Mouse (Mus musculus) lung, adult 2 months (tissue): ENCODE results near the gene Serpina3j. TPM values are rescaled to one million over a fixed set of nuclear protein-coding genes. Genes with fewer than 3 reads are reported as not detected.
A peak's percentile ranks its signal among the peaks of the same experiment; 100 is the strongest.
"Not testable (repeated sequence)": the region's sequence is repeated elsewhere in the genome, so short reads cannot be mapped to it uniquely, and the experiment has no call there.

Experiments
- DNase-seq: peaks from one replicate; pipeline ENCODE4 v3.0.0; 2022
- H3K4me1 ChIP-seq: fragments of 200-500 bp; 2 replicates; pipeline ENCODE4 v1.6.1; 2011; ENCODE audit warnings: low read length; ENCODE audit not compliant: control insufficient read depth, insufficient read depth
- H3K4me3 ChIP-seq: fragments of 200-500 bp; replicated peaks from 2 replicates; pipeline ENCODE3; 2011; ENCODE audit warnings: low read depth, mild to moderate bottlenecking, control low read depth, low read length; ENCODE audit errors: extremely low read depth
- CTCF ChIP-seq: fragments of 200-500 bp; IDR thresholded peaks from 2 replicates; pipeline ENCODE4 v1.5.1; 2011; ENCODE audit warnings: mild to moderate bottlenecking, low read length, control low read depth; ENCODE audit not compliant: insufficient read depth
- POLR2A ChIP-seq: fragments of 200-500 bp; IDR thresholded peaks from 2 replicates; pipeline ENCODE4 v1.6.1; 2011; ENCODE audit warnings: low read depth, mild to moderate bottlenecking, control low read depth, low read length, borderline replicate concordance; ENCODE audit errors: extremely low read depth
- WGBS: fragments of 180-500 bp; shearing (Covaris S2); methylation state at CpG from one replicate; pipeline ENCODE4 v1.1.7; 2018; 5-methylcytosine and 5-hydroxymethylcytosine counted together
- polyA plus RNA-seq: library from polyadenylated mRNA; depleted of rRNA; stranded (reverse); fragments of >200 nt; gene quantifications from 2 replicates; pipeline ENCODE4 v1.2.3, GENCODE M21; 2012

Serpina3j gene
- polyA plus RNA-seq, 1 experiment = not detected

DNA sequence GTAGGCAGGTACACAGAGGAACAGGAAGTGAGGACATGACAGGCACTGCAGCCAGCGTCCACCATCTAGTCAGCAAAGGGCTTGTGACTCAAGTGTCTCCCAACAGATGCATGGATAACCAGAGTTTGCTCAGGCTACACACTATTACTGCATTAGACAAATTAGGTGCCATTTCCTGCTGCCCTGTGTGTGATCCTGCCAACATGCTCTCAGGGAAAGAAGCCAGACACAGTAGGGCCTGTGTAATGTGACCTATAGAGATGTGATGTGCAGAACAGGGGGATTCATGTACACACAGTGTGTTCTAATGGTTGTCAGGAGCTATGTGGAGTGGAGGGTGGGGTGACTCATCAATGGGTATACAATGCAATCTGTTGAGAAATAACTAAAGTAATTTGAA lies 8.1 kb downstream of the Serpina3j start:
- no peak for TF ChIP-seq CTCF
- no peak for TF ChIP-seq POLR2A
- Histone ChIP-seq H3K4me1 (no peaks in the 10 kb centered on the region), H3K4me3 (no peak overlapping the region)
- no peak for DNase-seq
- WGBS = 32% methylated on average over 1 of the region's 1 CpGs

DNA sequence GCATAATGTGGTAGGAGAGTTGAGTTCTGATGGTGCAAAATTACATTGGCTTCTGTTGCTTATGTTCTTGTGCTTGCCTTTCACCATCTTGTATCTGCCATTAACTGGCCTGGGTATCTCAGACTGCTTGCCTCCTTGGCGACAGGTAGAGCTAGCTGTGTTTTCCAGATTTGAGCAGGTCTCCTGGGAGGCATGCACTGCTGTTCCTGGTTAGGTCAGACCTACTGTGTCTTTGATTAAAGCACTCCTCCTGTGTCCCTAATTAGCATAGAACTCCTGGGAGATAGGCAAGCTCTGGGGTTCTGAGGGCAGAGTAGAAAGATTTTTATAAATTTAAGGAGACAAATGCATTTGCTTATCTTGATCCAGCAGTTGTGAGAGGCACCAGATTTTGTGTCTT lies 17.3 kb downstream of the Serpina3j start:
- TF ChIP-seq POLR2A (no peak), CTCF (no peak)
- WGBS = 53% methylated on average over 1 of the region's 1 CpGs
- H3K4me1 ChIP-seq = no peaks in the 10 kb centered on the region
- no peak overlapping the region for H3K4me3 ChIP-seq
- DNase-seq = no peak

DNA sequence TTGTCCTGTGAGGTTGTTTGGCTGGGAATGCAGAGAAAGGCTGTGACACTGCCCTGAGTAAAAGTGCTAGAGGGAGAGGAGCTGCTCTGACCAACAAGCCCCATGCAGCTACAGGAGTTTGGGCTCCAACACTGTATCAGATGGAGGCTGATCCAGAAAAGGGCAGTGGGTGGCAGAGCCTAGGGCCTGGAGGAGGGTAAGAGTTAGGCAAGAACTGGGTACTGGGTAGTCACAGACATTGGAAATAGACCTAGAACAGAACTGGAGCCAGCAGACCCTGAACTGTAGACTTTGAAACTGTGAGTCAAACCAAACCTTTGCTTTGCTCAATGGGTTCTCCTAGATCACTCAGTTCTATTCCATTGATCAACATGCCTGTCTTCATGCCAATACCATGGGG lies 22.5 kb downstream of the Serpina3j start:
- not testable (repeated sequence) for H3K4me1 ChIP-seq, H3K4me3 ChIP-seq, DNase-seq

DNA sequence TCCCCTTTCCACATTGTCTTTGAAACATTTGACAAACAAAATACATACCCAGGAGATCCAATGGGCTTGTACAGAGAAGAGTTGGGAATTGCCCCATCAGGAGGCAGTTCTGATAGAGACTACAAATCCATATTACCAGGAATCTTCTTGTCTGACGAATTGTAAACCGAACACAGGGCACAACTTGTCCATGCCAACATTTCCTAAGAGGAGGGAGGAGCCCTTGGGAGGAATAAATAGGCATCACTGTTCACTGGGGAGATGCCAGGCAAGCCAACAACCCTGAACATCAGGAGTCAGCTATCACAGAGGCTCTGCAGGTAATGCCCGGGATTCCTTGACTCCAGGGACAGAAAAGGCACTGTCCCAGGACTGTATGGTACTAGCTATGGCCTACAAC lies 23.9 kb downstream of the Serpina3j start, which contains the start of the genes Serpina3k and Serpina3m:
Gene Serpina3k, plus strand, starts transcription at position 261 of the 400 bp plus-strand sequence.
Gene Serpina3m, plus strand, starts transcription at position 261 of the 400 bp plus-strand sequence.
- H3K4me3 ChIP-seq, DNase-seq, H3K4me1 ChIP-seq: not testable (repeated sequence)
- WGBS = 74% methylated on average over 3 of the region's 3 CpGs

DNA sequence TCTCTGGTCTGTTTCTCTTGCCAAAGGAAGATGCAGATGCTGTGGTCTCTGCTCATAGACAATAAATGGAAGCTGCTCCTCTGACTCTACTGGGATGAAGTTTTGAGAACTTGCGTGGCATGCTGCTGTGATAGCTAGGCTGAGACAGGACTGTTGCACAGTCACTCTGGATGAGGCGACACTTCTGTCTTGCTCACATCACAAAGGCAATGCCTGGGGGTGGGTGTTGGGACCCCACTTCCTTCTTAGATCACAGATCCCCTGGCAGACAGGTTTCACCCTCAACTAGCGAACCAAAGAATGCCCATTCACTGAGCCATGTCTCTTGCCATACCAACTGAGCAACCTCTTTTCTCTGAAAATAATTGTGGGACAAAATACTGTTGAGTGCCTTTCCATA lies 24.4 kb downstream of the Serpina3j start:
- no peak for TF ChIP-seq CTCF
- no peak for DNase-seq
- Histone ChIP-seq H3K4me1 (no peaks in the 10 kb centered on the region), H3K4me3 (no peak overlapping the region)
- 83% methylated on average over 3 of the region's 3 CpGs for WGBS

DNA sequence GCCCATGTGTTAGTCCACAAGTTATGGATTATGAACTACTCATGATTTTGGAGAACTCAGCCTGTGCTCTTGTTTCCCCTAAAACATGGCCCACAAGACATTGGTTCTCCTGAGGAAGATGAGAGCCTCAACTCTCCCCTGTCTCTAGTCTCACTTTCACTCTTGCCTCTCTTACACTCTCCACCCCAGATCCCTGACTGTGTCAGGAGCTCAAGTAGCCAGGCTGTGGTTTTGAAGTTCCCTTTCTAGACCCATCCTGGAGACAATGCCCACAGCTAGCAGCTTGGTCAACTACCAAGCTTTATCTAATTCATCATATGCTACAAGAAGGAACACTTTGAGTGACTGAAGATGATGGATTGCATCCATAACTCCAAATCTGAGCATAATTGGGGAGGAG lies 28.1 kb downstream of the Serpina3j start:
- DNase-seq, H3K4me3 ChIP-seq, H3K4me1 ChIP-seq: not testable (repeated sequence)

DNA sequence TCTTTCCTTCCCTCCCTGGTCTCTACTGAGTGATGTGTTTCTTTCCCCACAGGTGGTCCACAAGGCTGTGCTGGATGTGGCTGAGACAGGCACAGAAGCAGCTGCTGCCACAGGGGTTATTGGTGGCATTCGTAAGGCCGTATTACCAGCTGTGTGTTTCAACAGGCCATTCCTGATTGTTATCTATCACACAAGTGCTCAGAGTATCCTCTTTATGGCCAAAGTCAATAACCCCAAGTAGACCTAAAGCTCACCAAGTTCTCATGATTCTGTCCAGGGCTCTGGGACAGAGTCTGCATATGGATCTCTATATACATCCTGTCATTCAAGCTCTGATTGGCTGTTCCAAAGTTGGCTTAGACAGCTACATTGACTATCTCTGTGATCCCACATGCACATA lies 30.8 kb downstream of the Serpina3j start:
- Histone ChIP-seq H3K4me1 (no peaks in the 10 kb centered on the region), H3K4me3 (no peak overlapping the region)
- TF ChIP-seq POLR2A (no peak), CTCF (no peak)
- no peak for DNase-seq
- 67% methylated on average over 2 of the region's 2 CpGs for WGBS

DNA sequence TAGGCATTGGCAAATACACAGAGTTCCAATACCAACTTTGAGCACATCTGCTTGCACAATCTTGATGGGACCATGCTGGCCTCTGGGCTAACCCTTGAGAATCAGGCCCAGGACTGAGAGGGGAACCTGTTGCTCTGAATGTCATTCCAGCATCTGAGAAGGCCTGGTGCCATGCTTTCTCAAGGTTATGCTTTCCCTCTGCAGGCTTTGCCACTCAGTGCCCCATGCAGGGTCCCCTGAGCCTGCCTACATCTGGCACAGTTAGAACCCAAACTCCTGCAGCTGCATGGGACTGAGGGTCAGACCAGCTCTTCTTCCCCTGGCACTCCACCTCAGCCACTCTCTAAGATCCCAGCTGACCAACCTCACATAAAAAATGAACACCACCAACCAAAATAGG lies 31.4 kb downstream of the Serpina3j start:
- no peak for DNase-seq
- H3K4me3 ChIP-seq = no peak overlapping the region
- H3K4me1 ChIP-seq = no peaks in the 10 kb centered on the region
- TF ChIP-seq POLR2A = no peak

DNA sequence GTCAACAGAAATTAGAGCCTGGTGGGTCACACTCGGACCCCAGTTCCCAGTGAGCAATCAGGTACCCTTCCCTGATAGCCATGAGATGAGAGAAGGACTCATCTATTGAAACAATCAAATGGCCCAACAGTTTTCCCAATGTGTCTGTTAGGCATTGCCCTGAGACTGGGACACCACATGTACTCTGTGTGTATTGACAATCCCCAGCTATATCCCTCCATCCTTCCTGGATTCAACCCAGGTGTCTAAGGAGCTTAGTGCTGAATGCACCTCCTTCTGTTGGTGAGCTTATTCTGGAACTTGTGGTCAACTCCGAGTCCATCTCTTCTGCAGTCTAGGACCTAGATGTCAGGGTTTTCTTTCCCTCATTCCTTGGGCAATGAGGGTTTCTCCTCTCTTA lies 32.7 kb downstream of the Serpina3j start:
- no peak for TF ChIP-seq CTCF
- TF ChIP-seq POLR2A = no peak
- WGBS = 73% methylated on average over 2 of the region's 2 CpGs

DNA sequence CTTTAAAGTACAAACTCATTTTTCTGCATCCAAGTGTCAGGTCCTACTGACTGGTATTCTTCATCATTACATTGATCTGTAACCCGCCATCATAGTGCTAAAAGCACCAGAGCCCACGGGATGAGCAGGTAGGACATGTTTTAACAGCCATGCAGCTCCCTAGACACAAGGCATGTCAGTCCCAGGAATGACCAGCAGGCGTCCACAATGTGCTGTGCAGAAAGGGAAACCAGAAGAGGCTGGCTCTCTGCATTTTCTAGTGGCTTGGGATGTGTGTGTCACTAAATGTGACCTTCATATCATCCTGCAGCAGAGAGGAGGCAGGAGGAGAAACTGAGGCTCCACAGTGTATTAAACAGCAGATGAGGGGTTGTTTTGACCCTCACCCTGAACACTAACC lies 37.5 kb downstream of the Serpina3j start:
- peak; percentile 42; the same call in 1 of the 2 replicates for TF ChIP-seq CTCF
- 26% methylated on average over 3 of the region's 3 CpGs for WGBS
- not testable (repeated sequence) for H3K4me1 ChIP-seq, H3K4me3 ChIP-seq
- DNase-seq = peak; percentile 8

More for the DNA sequence above, 32.7 kb downstream of the Serpina3j start:
- Histone ChIP-seq H3K4me1 (no peaks in the 10 kb centered on the region), H3K4me3 (no peak overlapping the region)
- no peak for DNase-seq

DNA sequence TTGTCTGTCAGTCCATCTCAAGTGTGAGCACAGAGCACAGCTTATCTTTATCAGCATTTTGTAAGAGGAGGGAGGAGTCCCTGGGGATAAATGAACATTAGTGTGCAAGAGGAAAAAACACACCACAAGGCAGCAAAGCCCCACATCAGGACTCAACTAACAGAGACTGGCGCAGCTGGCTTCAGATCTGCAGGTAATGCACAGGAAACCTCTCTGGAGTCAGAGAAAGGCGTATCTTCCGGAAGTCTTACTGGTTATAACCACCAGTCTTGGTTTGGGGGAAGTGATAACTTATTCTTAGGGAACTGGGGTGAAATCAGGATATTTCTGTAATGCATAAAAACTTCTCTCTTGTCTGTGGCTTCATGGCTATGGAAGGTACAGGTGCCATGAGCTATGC lies 41.7 kb downstream of the Serpina3j start:
- no peak for DNase-seq
- no peak for TF ChIP-seq POLR2A
- no peak for TF ChIP-seq CTCF
- 63% methylated on average over 3 of the region's 3 CpGs for WGBS

More for the DNA sequence above, 41.7 kb downstream of the Serpina3j start:
- Histone ChIP-seq H3K4me1 (no peaks in the 10 kb centered on the region), H3K4me3 (no peak overlapping the region)
